Mouse (Mus musculus): ENCODE results near the gene Arl5c. TPM values are rescaled to one million over a fixed set of nuclear protein-coding genes. Genes with fewer than 3 reads are reported as not detected.

Gene Arl5c
- total and polyA plus RNA-seq, 2 experiments from 2014 or later: 2.9 TPM; not detected in 1

GRCm38 (mm10) chr11:98000378-98001140, 4.6 kb upstream of the Arl5c start:
- TF ChIP-seq CTCF (IDR thresholded peaks at IDR 0.05; ENCODE audit: low read depth): no peak
- TF ChIP-seq EP300 (IDR thresholded peaks at IDR 0.05; ENCODE audit: low read depth): no peak
- DNase-seq (ENCODE audit: low spot score) (no peak), ATAC-seq (ENCODE audit: insufficient read depth, low read depth) (no peak)
- 32% methylated on average over 7 of the region's 7 CpGs for WGBS
- Histone ChIP-seq H3K4me2 (ENCODE audit: low read depth, low read length) (no peak overlapping the region), H3K36me3 (replicated peaks; ENCODE audit: control insufficient read depth, insufficient read depth, low read length) (no peaks in the 10 kb centered on the region), H3K4me1 (ENCODE audit: control insufficient read depth, insufficient read depth) (peaks cover 15% of the 10 kb centered on the region; the same call in 1 of the 2 replicates), H3K4me3 (ENCODE audit: low read depth, low read length) (no peak overlapping the region), H3K9me3 (replicated peaks; ENCODE audit: control insufficient read depth, low read length) (no peaks in the 10 kb centered on the region), H3K27ac (ENCODE audit: low read depth) (peak overlapping the region; percentile 54; the same call in 1 of the 2 replicates), H3K27me3 (ENCODE audit: control insufficient read depth, insufficient read depth, low read length) (peaks cover 23% of the 10 kb centered on the region), H3K9ac (replicated peaks; ENCODE audit: low read depth, low read length) (no peak overlapping the region)

- ATAC-seq (ENCODE audit: insufficient read depth, low read depth) (no peak), DNase-seq (ENCODE audit: low spot score) (no peak)
- H3K9me3 ChIP-seq (replicated peaks; ENCODE audit: control insufficient read depth, low read length): no peaks in the 10 kb centered on the region
- H3K9ac ChIP-seq (replicated peaks; ENCODE audit: low read depth, low read length): no peak overlapping the region
- H3K4me1 ChIP-seq (ENCODE audit: control insufficient read depth, insufficient read depth): peaks cover 17% of the 10 kb centered on the region; the same call in 1 of the 2 replicates
- no peak overlapping the region for H3K4me2 ChIP-seq (ENCODE audit: low read depth, low read length)
- no peaks in the 10 kb centered on the region for H3K36me3 ChIP-seq (replicated peaks; ENCODE audit: control insufficient read depth, insufficient read depth, low read length)
- no peak for TF ChIP-seq EP300 (IDR thresholded peaks at IDR 0.05; ENCODE audit: low read depth)
- no peak for TF ChIP-seq CTCF (IDR thresholded peaks at IDR 0.05; ENCODE audit: low read depth)
- H3K27ac ChIP-seq (ENCODE audit: low read depth): peak overlapping the region; percentile 54; the same call in 1 of the 2 replicates
- H3K4me3 ChIP-seq (ENCODE audit: low read depth, low read length): no peak overlapping the region
- WGBS: 43% methylated on average over 5 of the region's 5 CpGs
- H3K27me3 ChIP-seq (ENCODE audit: control insufficient read depth, insufficient read depth, low read length): peaks cover 20% of the 10 kb centered on the region
Measured at GRCm38 (mm10) chr11:97999748-98000147, 3.8 kb upstream of the Arl5c start.

- 50% methylated on average over 7 of the region's 7 CpGs for WGBS
- Histone ChIP-seq H3K4me1 (ENCODE audit: control insufficient read depth, insufficient read depth) (peaks cover 17% of the 10 kb centered on the region; the same call in 1 of the 2 replicates), H3K9ac (replicated peaks; ENCODE audit: low read depth, low read length) (no peak overlapping the region), H3K4me3 (ENCODE audit: low read depth, low read length) (no peak overlapping the region), H3K4me2 (ENCODE audit: low read depth, low read length) (no peak overlapping the region), H3K27ac (ENCODE audit: low read depth) (peak overlapping the region; percentile 54; the same call in 1 of the 2 replicates), H3K36me3 (replicated peaks; ENCODE audit: control insufficient read depth, insufficient read depth, low read length) (no peaks in the 10 kb centered on the region), H3K27me3 (ENCODE audit: control insufficient read depth, insufficient read depth, low read length) (peaks cover 17% of the 10 kb centered on the region), H3K9me3 (replicated peaks; ENCODE audit: control insufficient read depth, low read length) (no peaks in the 10 kb centered on the region)
- ATAC-seq (ENCODE audit: insufficient read depth, low read depth) (no peak), DNase-seq (ENCODE audit: low spot score) (no peak)
- TF ChIP-seq CTCF (IDR thresholded peaks at IDR 0.05; ENCODE audit: low read depth) (no peak), EP300 (IDR thresholded peaks at IDR 0.05; ENCODE audit: low read depth) (no peak)
Measured at GRCm38 (mm10) chr11:97998898-97999608, 3.1 kb upstream of the Arl5c start.

GRCm38 (mm10) chr11:97998074-97998793, 2.3 kb upstream of the Arl5c start:
- Histone ChIP-seq H3K9me3 (replicated peaks; ENCODE audit: control insufficient read depth, low read length) (no peaks in the 10 kb centered on the region), H3K4me3 (ENCODE audit: low read depth, low read length) (no peak overlapping the region), H3K4me1 (ENCODE audit: control insufficient read depth, insufficient read depth) (peaks cover 17% of the 10 kb centered on the region; the same call in 1 of the 2 replicates), H3K36me3 (replicated peaks; ENCODE audit: control insufficient read depth, insufficient read depth, low read length) (no peaks in the 10 kb centered on the region), H3K27me3 (ENCODE audit: control insufficient read depth, insufficient read depth, low read length) (peaks cover 17% of the 10 kb centered on the region), H3K4me2 (ENCODE audit: low read depth, low read length) (no peak overlapping the region), H3K27ac (ENCODE audit: low read depth) (no peak overlapping the region; the same call in 1 of the 2 replicates), H3K9ac (replicated peaks; ENCODE audit: low read depth, low read length) (no peak overlapping the region)
- TF ChIP-seq CTCF (IDR thresholded peaks at IDR 0.05; ENCODE audit: low read depth) (no peak), EP300 (IDR thresholded peaks at IDR 0.05; ENCODE audit: low read depth) (no peak)
- ATAC-seq (ENCODE audit: insufficient read depth, low read depth): no peak
- 76% methylated on average over 11 of the region's 11 CpGs for whole genome bisulfite sequencing
- DNase-seq (ENCODE audit: low spot score): no peak

- H3K9me3 ChIP-seq (replicated peaks; ENCODE audit: control insufficient read depth, low read length): no peaks in the 10 kb centered on the region
- TF ChIP-seq EP300 (IDR thresholded peaks at IDR 0.05; ENCODE audit: low read depth): no peak
- no peak for TF ChIP-seq CTCF (IDR thresholded peaks at IDR 0.05; ENCODE audit: low read depth)
- no peak for DNase-seq (ENCODE audit: low spot score)
- no peak overlapping the region for H3K4me3 ChIP-seq (ENCODE audit: low read depth, low read length)
- ATAC-seq (ENCODE audit: insufficient read depth, low read depth): no peak
- H3K27me3 ChIP-seq (ENCODE audit: control insufficient read depth, insufficient read depth, low read length): peaks cover 17% of the 10 kb centered on the region
- no peak overlapping the region; the same call in 1 of the 2 replicates for H3K27ac ChIP-seq (ENCODE audit: low read depth)
- no peak overlapping the region for H3K9ac ChIP-seq (replicated peaks; ENCODE audit: low read depth, low read length)
- no peak overlapping the region for H3K4me2 ChIP-seq (ENCODE audit: low read depth, low read length)
- H3K4me1 ChIP-seq (ENCODE audit: control insufficient read depth, insufficient read depth): peaks cover 11% of the 10 kb centered on the region; the same call in 1 of the 2 replicates
- WGBS: 75% methylated on average over 8 of the region's 8 CpGs
- H3K36me3 ChIP-seq (replicated peaks; ENCODE audit: control insufficient read depth, insufficient read depth, low read length): no peaks in the 10 kb centered on the region
Measured at GRCm38 (mm10) chr11:97997387-97997960, 1.5 kb upstream of the Arl5c start.

Measured in heart, postnatal 0 days (tissue).